Mouse (Mus musculus): ENCODE data around the gene Nlk.
"Not testable (repeated sequence)": the region's sequence is repeated elsewhere in the genome, so short reads cannot be mapped to it uniquely, and the experiment has no call there.

The Nlk gene

GRCm38 (mm10) chr11:78596750-78597149 is 100.4 kb downstream of the Nlk start:
- DNase-seq (ENCODE audit: extremely low read depth, low read depth) = no peak

GRCm38 (mm10) chr11:78595773-78596172 is 101.4 kb downstream of the Nlk start:
- no peak for DNase-seq (ENCODE audit: extremely low read depth, low read depth)

- DNase-seq (ENCODE audit: extremely low read depth, low read depth) = no peak
Observed at GRCm38 (mm10) chr11:78594271-78594964, 102.8 kb downstream of the Nlk start.

- DNase-seq (ENCODE audit: extremely low read depth, low read depth) = not testable (repeated sequence)
Observed at GRCm38 (mm10) chr11:78587677-78588076, 109.5 kb downstream of the Nlk start.

GRCm38 (mm10) chr11:78586099-78586498 is 111.1 kb downstream of the Nlk start:
- no peak for DNase-seq (ENCODE audit: extremely low read depth, low read depth)

GRCm38 (mm10) chr11:78582848-78583247 is 114.3 kb downstream of the Nlk start:
- DNase-seq (ENCODE audit: extremely low read depth, low read depth) = no peak

GRCm38 (mm10) chr11:78574975-78575374 is 122.2 kb downstream of the Nlk start:
- no peak for DNase-seq (ENCODE audit: extremely low read depth, low read depth)

GRCm38 (mm10) chr11:78574536-78574935 is 122.6 kb downstream of the Nlk start:
- no peak for DNase-seq (ENCODE audit: extremely low read depth, low read depth)

- not testable (repeated sequence) for DNase-seq (ENCODE audit: extremely low read depth, low read depth)
Observed at GRCm38 (mm10) chr11:78574031-78574430, 123.1 kb downstream of the Nlk start.

GRCm38 (mm10) chr11:78571854-78572253 is 125.3 kb downstream of the Nlk start:
- peak; percentile 68 for DNase-seq (ENCODE audit: extremely low read depth, low read depth)

GRCm38 (mm10) chr11:78571441-78571840 is 125.7 kb downstream of the Nlk start:
- DNase-seq (ENCODE audit: extremely low read depth, low read depth) = no peak

- DNase-seq (ENCODE audit: extremely low read depth, low read depth) = no peak
Observed at GRCm38 (mm10) chr11:78569806-78570205, 127.4 kb downstream of the Nlk start.

- no peak for DNase-seq (ENCODE audit: extremely low read depth, low read depth)
Observed at GRCm38 (mm10) chr11:78568827-78569226, 128.3 kb downstream of the Nlk start.

- no peak for DNase-seq (ENCODE audit: extremely low read depth, low read depth)
Observed at GRCm38 (mm10) chr11:78567614-78568013, 129.6 kb downstream of the Nlk start.

GRCm38 (mm10) chr11:78566775-78567174 is 130.4 kb downstream of the Nlk start:
- peak; percentile 59 for DNase-seq (ENCODE audit: extremely low read depth, low read depth)

GRCm38 (mm10) chr11:78560447-78560846 is 136.7 kb downstream of the Nlk start:
- DNase-seq (ENCODE audit: extremely low read depth, low read depth) = peak; percentile 54

GRCm38 (mm10) chr11:78557241-78557640 is 139.9 kb downstream of the Nlk start:
- no peak for DNase-seq (ENCODE audit: extremely low read depth, low read depth)

GRCm38 (mm10) chr11:78556070-78556469 is 141.1 kb downstream of the Nlk start:
- DNase-seq (ENCODE audit: extremely low read depth, low read depth) = no peak

- DNase-seq (ENCODE audit: extremely low read depth, low read depth) = no peak
Observed at GRCm38 (mm10) chr11:78555623-78556022, 141.6 kb downstream of the Nlk start.

- no peak for DNase-seq (ENCODE audit: extremely low read depth, low read depth)
Observed at GRCm38 (mm10) chr11:78551059-78551398, 146.1 kb downstream of the Nlk start.

GRCm38 (mm10) chr11:78550168-78551058 is 146.8 kb downstream of the Nlk start, which contains the start of gene Tmem97:
Gene Tmem97, minus strand, starts transcription at chr11:78550777.
- peak; percentile 93 for DNase-seq (ENCODE audit: extremely low read depth, low read depth)

GRCm38 (mm10) chr11:78549491-78549987 is 147.6 kb downstream of the Nlk start:
- no peak for DNase-seq (ENCODE audit: extremely low read depth, low read depth)

Data from MEL-GATA-1-ER (cell line).